Mouse (Mus musculus): ENCODE results near the gene Scarb2.

DNA sequence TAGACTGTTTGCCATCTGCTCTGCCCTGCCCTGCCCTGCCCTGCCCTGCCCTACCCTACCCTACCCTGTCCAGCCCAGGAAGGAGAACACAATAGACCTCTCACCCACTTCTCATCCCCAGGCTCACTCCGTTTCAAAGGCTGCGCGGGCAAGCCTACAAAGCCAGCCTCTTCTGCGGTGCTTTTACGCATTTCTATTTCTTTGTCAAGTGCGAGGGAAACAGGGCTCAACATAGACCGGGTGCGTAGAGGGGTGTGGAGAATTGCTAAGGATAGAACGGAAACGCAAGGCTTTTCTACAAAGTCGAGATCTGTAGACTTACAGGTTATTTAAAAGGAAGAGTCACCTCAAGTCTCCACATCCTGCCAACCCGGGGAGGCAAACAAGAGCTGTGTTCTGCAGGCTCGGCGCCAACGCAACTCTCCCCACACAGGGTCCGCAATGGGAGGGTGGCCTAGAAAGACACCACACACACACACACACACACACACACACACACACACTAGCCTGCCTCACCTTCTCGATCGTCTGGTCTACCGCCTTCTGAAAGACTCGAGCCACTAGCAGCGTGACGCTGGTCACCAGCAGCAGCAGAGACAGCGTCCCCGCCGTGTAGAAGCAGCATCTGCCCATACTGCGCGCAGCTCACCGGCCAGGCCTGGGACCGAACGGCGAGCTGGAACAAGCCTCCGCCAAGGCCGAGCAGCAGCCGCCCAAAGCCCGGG, 1.8 kb downstream of the Scarb2 start:
- no peak for TF ChIP-seq POLR2A (IDR thresholded peaks at IDR 0.05; ENCODE audit: borderline replicate concordance, extremely low read depth, insufficient read depth, insufficient read length, poor library complexity, severe bottlenecking)
- TF ChIP-seq CTCF (IDR thresholded peaks at IDR 0.05; ENCODE audit: borderline replicate concordance, extremely low read depth, insufficient read depth, insufficient read length) = no peak
